Mouse (Mus musculus): ENCODE data around the gene Pold3. TPM values are rescaled to one million over a fixed set of nuclear protein-coding genes. Genes with fewer than 3 reads are reported as not detected.
"Not testable (repeated sequence)": the region's sequence is repeated elsewhere in the genome, so short reads cannot be mapped to it uniquely, and the experiment has no call there.

The Pold3 gene
- polyA plus RNA-seq, 2 experiments: 31.9 to 51.1 TPM

- Histone ChIP-seq H3K27me3 (ENCODE audit: control insufficient read depth, insufficient read depth, low read length) (no peaks in the 10 kb centered on the region), H3K4me3 (ENCODE audit: insufficient read depth in 1 of 2, low read depth in 2 of 2, low read length in 2 of 2) (no peak overlapping the region), H3K4me1 (replicated peaks; ENCODE audit: control insufficient read depth in 2 of 2, insufficient read depth in 2 of 2, low read length in 1 of 2) (no peaks in the 10 kb centered on the region), H3K36me3 (replicated peaks; ENCODE audit: control insufficient read depth, insufficient read depth, low read depth) (peaks cover 64% of the 10 kb centered on the region), H3K27ac (no peak overlapping the region), H3K9me3 (ENCODE audit: control insufficient read depth, low read length) (no peaks in the 10 kb centered on the region), H3K4me2 (ENCODE audit: low read depth) (no peak overlapping the region), H3K9ac (replicated peaks) (no peak overlapping the region)
- ATAC-seq (ENCODE audit: insufficient read depth) (no peak), DNase-seq (ENCODE audit: low read depth in 3 of 3, low spot score in 3 of 3) (no peak)
- 84% methylated on average over 6 of the region's 6 CpGs for WGBS (ENCODE audit: insufficient replicate concordance)
- no peak for TF ChIP-seq CTCF (IDR thresholded peaks at IDR 0.05; ENCODE audit: low read depth)
- TF ChIP-seq EP300 (IDR thresholded peaks at IDR 0.05; ENCODE audit: low read depth): no peak
These were observed 38.5 kb downstream of the Pold3 start for GRCm38 (mm10) chr7:100082836-100083235.

- H3K36me3 ChIP-seq (replicated peaks; ENCODE audit: control insufficient read depth, insufficient read depth, low read depth): peaks cover 40% of the 10 kb centered on the region
- no peaks in the 10 kb centered on the region for H3K9me3 ChIP-seq (ENCODE audit: control insufficient read depth, low read length)
- H3K27me3 ChIP-seq (ENCODE audit: control insufficient read depth, insufficient read depth, low read length): no peaks in the 10 kb centered on the region
- TF ChIP-seq EP300 (IDR thresholded peaks at IDR 0.05; ENCODE audit: low read depth) (no peak), CTCF (IDR thresholded peaks at IDR 0.05; ENCODE audit: low read depth) (no peak)
- DNase-seq (ENCODE audit: low read depth in 3 of 3, low spot score in 3 of 3) (no peak), ATAC-seq (ENCODE audit: insufficient read depth) (no peak)
- H3K9ac ChIP-seq (replicated peaks): no peak overlapping the region
- H3K4me3 ChIP-seq (ENCODE audit: insufficient read depth in 1 of 2, low read depth in 2 of 2, low read length in 2 of 2): no peak overlapping the region
- WGBS (ENCODE audit: insufficient replicate concordance): 75% methylated on average over 12 of the region's 12 CpGs
- H3K27ac ChIP-seq: no peak overlapping the region
- H3K4me1 ChIP-seq (replicated peaks; ENCODE audit: control insufficient read depth in 2 of 2, insufficient read depth in 2 of 2, low read length in 1 of 2): no peaks in the 10 kb centered on the region
- H3K4me2 ChIP-seq (ENCODE audit: low read depth): no peak overlapping the region
These were observed 41.1 kb downstream of the Pold3 start for GRCm38 (mm10) chr7:100080087-100080781.

DNA sequence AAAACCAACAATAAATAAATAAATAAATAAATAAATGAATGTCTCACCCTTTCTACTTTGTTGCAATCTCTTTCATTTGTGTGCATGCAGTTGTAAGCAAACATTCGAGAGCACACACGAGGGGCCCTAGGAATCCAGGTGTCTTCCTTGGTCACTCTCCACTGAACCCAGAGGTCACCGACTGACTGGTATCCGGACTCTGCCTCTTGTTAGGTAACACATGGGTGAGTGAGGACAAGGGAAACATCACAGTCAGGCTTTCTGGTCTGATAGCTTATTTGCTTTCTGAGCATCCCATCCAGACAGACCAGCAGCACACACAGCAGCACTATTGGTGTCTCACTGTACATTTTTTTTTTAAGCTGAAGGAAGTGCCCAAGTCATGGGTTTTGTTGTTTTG is 44.3 kb downstream of the Pold3 start:
- Histone ChIP-seq H3K36me3 (replicated peaks; ENCODE audit: control insufficient read depth, insufficient read depth, low read depth) (peaks cover 8% of the 10 kb centered on the region), H3K9ac (replicated peaks) (no peak overlapping the region), H3K27ac (no peak overlapping the region), H3K9me3 (ENCODE audit: control insufficient read depth, low read length) (no peaks in the 10 kb centered on the region), H3K4me1 (replicated peaks; ENCODE audit: control insufficient read depth in 2 of 2, insufficient read depth in 2 of 2, low read length in 1 of 2) (no peaks in the 10 kb centered on the region), H3K4me2 (ENCODE audit: low read depth) (no peak overlapping the region), H3K27me3 (ENCODE audit: control insufficient read depth, insufficient read depth, low read length) (no peaks in the 10 kb centered on the region), H3K4me3 (ENCODE audit: insufficient read depth in 1 of 2, low read depth in 2 of 2, low read length in 2 of 2) (no peak overlapping the region)
- TF ChIP-seq EP300 (IDR thresholded peaks at IDR 0.05; ENCODE audit: low read depth) (no peak), CTCF (IDR thresholded peaks at IDR 0.05; ENCODE audit: low read depth) (no peak)
- no peak for ATAC-seq (ENCODE audit: insufficient read depth)
- 71% methylated on average over 4 of the region's 4 CpGs for WGBS (ENCODE audit: insufficient replicate concordance)
- DNase-seq (ENCODE audit: low read depth in 3 of 3, low spot score in 3 of 3): no peak

- no peak for ATAC-seq (ENCODE audit: insufficient read depth)
- peaks cover 4% of the 10 kb centered on the region for H3K36me3 ChIP-seq (replicated peaks; ENCODE audit: control insufficient read depth, insufficient read depth, low read depth)
- 69% methylated on average over 5 of the region's 5 CpGs for WGBS (ENCODE audit: insufficient replicate concordance)
These were observed 45.1 kb downstream of the Pold3 start for GRCm38 (mm10) chr7:100076296-100076695.

DNA sequence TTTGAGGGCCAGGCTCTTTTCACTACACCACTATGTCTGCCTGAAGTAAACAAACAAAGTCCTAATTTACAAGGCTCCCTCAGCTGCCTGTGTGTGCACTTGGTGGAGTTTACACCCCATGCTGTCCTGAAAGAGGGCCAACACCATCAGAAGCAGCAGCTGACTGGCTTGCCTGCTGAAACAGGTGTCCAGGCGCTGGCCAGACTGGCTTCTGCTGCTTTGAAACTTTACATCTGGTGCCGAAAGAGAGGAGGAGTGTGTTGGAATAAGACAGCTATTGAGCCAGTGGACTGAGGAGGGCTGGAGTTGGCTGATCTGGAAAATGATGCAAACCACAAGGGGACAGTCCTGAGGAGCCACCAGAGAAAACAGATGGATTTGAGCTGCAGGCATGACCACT is 47.4 kb downstream of the Pold3 start:
- WGBS (ENCODE audit: insufficient replicate concordance): 69% methylated on average over 2 of the region's 2 CpGs
- no peak overlapping the region for H3K4me2 ChIP-seq (ENCODE audit: low read depth)
- H3K9me3 ChIP-seq (ENCODE audit: control insufficient read depth, low read length): no peaks in the 10 kb centered on the region
- ATAC-seq (ENCODE audit: insufficient read depth): no peak
- no peak for DNase-seq (ENCODE audit: low read depth in 3 of 3, low spot score in 3 of 3)
- H3K27me3 ChIP-seq (ENCODE audit: control insufficient read depth, insufficient read depth, low read length): no peaks in the 10 kb centered on the region
- H3K36me3 ChIP-seq (replicated peaks; ENCODE audit: control insufficient read depth, insufficient read depth, low read depth): no peaks in the 10 kb centered on the region
- H3K4me1 ChIP-seq (replicated peaks; ENCODE audit: control insufficient read depth in 2 of 2, insufficient read depth in 2 of 2, low read length in 1 of 2): no peaks in the 10 kb centered on the region
- H3K9ac ChIP-seq (replicated peaks): no peak overlapping the region
- no peak overlapping the region for H3K4me3 ChIP-seq (ENCODE audit: insufficient read depth in 1 of 2, low read depth in 2 of 2, low read length in 2 of 2)
- no peak overlapping the region for H3K27ac ChIP-seq
- no peak for TF ChIP-seq CTCF (IDR thresholded peaks at IDR 0.05; ENCODE audit: low read depth)
- no peak for TF ChIP-seq EP300 (IDR thresholded peaks at IDR 0.05; ENCODE audit: low read depth)

More at GRCm38 (mm10) chr7:100076296-100076695, 45.1 kb downstream of the Pold3 start:
- Histone ChIP-seq H3K27me3 (ENCODE audit: control insufficient read depth, insufficient read depth, low read length) (no peaks in the 10 kb centered on the region), H3K4me2 (ENCODE audit: low read depth) (no peak overlapping the region), H3K9ac (replicated peaks) (no peak overlapping the region), H3K4me1 (replicated peaks; ENCODE audit: control insufficient read depth in 2 of 2, insufficient read depth in 2 of 2, low read length in 1 of 2) (no peaks in the 10 kb centered on the region), H3K9me3 (ENCODE audit: control insufficient read depth, low read length) (no peaks in the 10 kb centered on the region), H3K27ac (no peak overlapping the region), H3K4me3 (ENCODE audit: insufficient read depth in 1 of 2, low read depth in 2 of 2, low read length in 2 of 2) (no peak overlapping the region)
- no peak for DNase-seq (ENCODE audit: low read depth in 3 of 3, low spot score in 3 of 3)
- no peak for TF ChIP-seq EP300 (IDR thresholded peaks at IDR 0.05; ENCODE audit: low read depth)
- TF ChIP-seq CTCF (IDR thresholded peaks at IDR 0.05; ENCODE audit: low read depth): no peak

DNA sequence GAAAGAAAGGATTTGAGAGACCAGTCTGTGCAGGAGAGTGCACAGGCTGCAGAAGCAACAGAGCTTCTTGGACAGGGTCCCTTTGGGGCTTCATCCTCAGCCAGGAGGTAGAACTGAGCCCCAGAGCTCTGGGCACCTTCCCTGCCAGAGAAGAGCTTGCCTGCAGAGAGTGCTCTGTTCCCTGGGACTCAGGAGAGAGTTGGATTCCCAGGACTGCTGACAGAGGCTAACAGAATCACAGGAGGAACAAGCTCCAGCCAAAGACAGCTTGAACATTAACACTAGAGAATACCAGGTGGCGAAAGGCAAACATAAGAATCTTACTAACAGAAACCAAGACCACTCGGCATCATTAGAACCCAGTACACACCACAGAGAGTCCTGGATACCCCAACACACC is 68.4 kb downstream of the Pold3 start:
- not testable (repeated sequence) for H3K4me2 ChIP-seq (ENCODE audit: low read depth); DNase-seq (ENCODE audit: low read depth in 3 of 3, low spot score in 3 of 3); H3K4me3 ChIP-seq (ENCODE audit: insufficient read depth in 1 of 2, low read depth in 2 of 2, low read length in 2 of 2); ATAC-seq (ENCODE audit: insufficient read depth); H3K9ac ChIP-seq (replicated peaks); H3K4me1 ChIP-seq (replicated peaks; ENCODE audit: control insufficient read depth in 2 of 2, insufficient read depth in 2 of 2, low read length in 1 of 2); H3K36me3 ChIP-seq (replicated peaks; ENCODE audit: control insufficient read depth, insufficient read depth, low read depth); H3K27ac ChIP-seq; H3K27me3 ChIP-seq (ENCODE audit: control insufficient read depth, insufficient read depth, low read length); H3K9me3 ChIP-seq (ENCODE audit: control insufficient read depth, low read length)
- 66% methylated on average over 2 of the region's 2 CpGs for WGBS (ENCODE audit: insufficient replicate concordance)

Data from liver, embryonic 14.5 days (tissue).